Mouse (Mus musculus) right cerebral cortex, postnatal 10 days (tissue): ENCODE measurements at regions not wholly inside any gene's neighbourhood (a gene's known extent, or its start where the extent isn't known, plus 50 kb on each side); places are given as distances from the start of the nearest gene placed in this dataset.

Experiments
- DNase-seq, 2 experiments: peaks; one replicate each; pipeline ENCODE4 v3.0.0; 2021; ENCODE audit warnings: low spot score in 2 of 2

GRCm38 (mm10) chrX:11158416-11158815 is 140.6 kb upstream of the H2al1a start:
- DNase-seq = peak; percentile 26 to 41

- DNase-seq = no peak
These were observed 128.6 kb upstream of the H2al1a start for GRCm38 (mm10) chrX:11170416-11170815.

- DNase-seq = no peak
These were observed 118.8 kb upstream of the H2al1a start for GRCm38 (mm10) chrX:11180194-11180816.

- peak in 1 of 2 experiments; percentile 22 for DNase-seq
These were observed 117.2 kb upstream of the H2al1a start for GRCm38 (mm10) chrX:11181855-11182254.

- no peak for DNase-seq
These were observed 108.2 kb upstream of the H2al1a start for GRCm38 (mm10) chrX:11190851-11191250.

- no peak for DNase-seq
These were observed 94.9 kb upstream of the H2al1a start for GRCm38 (mm10) chrX:11204135-11204534.

- no peak for DNase-seq
These were observed 89.2 kb upstream of the H2al1a start for GRCm38 (mm10) chrX:11209895-11210294.

GRCm38 (mm10) chrX:11212811-11213210 is 86.2 kb upstream of the H2al1a start:
- DNase-seq = no peak

- peak in 1 of 2 experiments; percentile 39 for DNase-seq
These were observed 85.6 kb upstream of the H2al1a start for GRCm38 (mm10) chrX:11213492-11213891.

DNA sequence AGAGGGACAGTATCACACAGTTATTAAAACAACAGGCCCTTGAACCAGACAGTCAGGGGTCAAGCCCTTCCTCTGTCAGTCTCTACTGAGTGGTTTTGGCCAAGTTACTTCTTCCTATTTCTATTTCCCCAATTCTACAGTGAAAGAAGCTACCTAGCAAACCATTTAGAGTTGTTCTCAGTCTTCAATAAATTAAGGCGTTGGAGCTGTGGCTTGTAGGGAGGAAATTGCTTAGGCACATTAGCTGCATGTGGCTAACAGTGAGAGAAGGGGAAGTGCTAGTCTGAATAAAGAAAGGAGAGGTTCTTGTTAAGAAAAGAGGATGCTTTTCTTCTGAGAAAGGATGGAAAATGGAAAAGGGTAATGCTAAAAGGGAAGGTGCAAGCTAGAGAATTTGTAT is 60.0 kb upstream of the H2al1a start:
- no peak for DNase-seq

DNA sequence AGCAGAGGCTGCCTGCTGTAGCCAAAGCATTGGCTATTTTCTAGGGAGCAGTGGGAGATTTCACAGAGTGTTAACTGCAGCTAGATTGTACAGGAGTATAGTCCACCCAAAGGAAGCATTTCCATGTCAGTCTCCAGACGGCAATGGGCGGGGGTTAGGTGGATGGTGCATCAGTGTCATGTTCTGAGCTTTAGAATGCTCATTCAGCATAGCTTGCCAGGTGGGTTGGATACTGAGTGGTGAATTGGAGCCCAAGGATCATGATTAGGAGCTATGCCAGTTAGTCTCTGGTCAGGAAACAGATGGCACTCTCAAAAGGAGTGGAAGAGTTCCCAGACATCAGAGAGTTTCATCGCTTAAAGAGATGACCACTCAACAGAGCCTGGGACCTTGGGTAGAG is 53.5 kb upstream of the H2al1a start:
- DNase-seq = no peak
